Comparison of ENCODE assay signal across 9 mouse cellular contexts in genomic region chr14:26376652-26377051, GRCm38 (mm10).
DNase-seq lines count a peak whose midpoint lies in the region; ATAC-seq and TF ChIP-seq lines count a peak whose summit lies in the region.
"Had no signal": no experiment of that assay in that cellular context is flagged by ENCODE, and none has a peak within 500 bp of the region (broad histone marks: within the 10 kb centered on the region; RNA-seq: fewer than 3 reads in every experiment).

No protein-coding gene starts in this region.

- no peak overlapping the region for H3K9ac ChIP-seq in liver, embryonic 12.5 days
- no peak overlapping the region for H3K9ac ChIP-seq in embryonic facial prominence, embryonic 11.5 days (replicated peaks; ENCODE audit: low read length)
- no peak overlapping the region for H3K9ac ChIP-seq in liver, postnatal 0 days (replicated peaks)
- H3K9ac ChIP-seq: heart, embryonic 13.5 days had no signal

- H3K36me3 ChIP-seq in liver, embryonic 12.5 days = no peaks in the 10 kb centered on the region
- H3K36me3 ChIP-seq in embryonic facial prominence, embryonic 11.5 days (replicated peaks; ENCODE audit: control insufficient read depth, insufficient read depth, low read depth, low read length) = no peaks in the 10 kb centered on the region
- no peaks in the 10 kb centered on the region for H3K36me3 ChIP-seq in liver, postnatal 0 days (replicated peaks; ENCODE audit: insufficient read depth, low read length)
- H3K36me3 ChIP-seq: heart, embryonic 13.5 days had no signal

- no peak for TF ChIP-seq EP300 in liver, postnatal 0 days (IDR thresholded peaks at IDR 0.05; ENCODE audit: low read depth)

- H3K4me2 ChIP-seq in liver, embryonic 12.5 days = no peak overlapping the region
- H3K4me2 ChIP-seq in embryonic facial prominence, embryonic 11.5 days (ENCODE audit: low read depth, low read length) = no peak overlapping the region
- H3K4me2 ChIP-seq in liver, postnatal 0 days (ENCODE audit: low read depth, low read length) = no peak overlapping the region
- H3K4me2 ChIP-seq: heart, embryonic 13.5 days had no signal

- H3K27me3 ChIP-seq in liver, embryonic 12.5 days (replicated peaks) = no peaks in the 10 kb centered on the region
- H3K27me3 ChIP-seq in embryonic facial prominence, embryonic 11.5 days (ENCODE audit: control insufficient read depth, insufficient read depth, low read length) = no peaks in the 10 kb centered on the region
- no peaks in the 10 kb centered on the region for H3K27me3 ChIP-seq in liver, postnatal 0 days (ENCODE audit: insufficient read depth, low read length)
- H3K27me3 ChIP-seq: heart, embryonic 13.5 days had no signal

- DNase-seq in liver = peak; percentile 71
- peak; percentile 40 for DNase-seq in adrenal gland, adult 8-10 months
- DNase-seq in embryonic facial prominence, embryonic 11.5 days (ENCODE audit: low spot score) = peak; percentile 82
- DNase-seq in kidney, postnatal 10 days = peak; percentile 86
- peak; percentile 74 for DNase-seq in liver, postnatal 0 days
- peak; percentile 67 to 78 for DNase-seq in right cerebral cortex, postnatal 10 days (ENCODE audit: low spot score in 2 of 2)
- DNase-seq in urinary bladder, postnatal 25 days (ENCODE audit: low spot score) = peak; percentile 65

- no peaks in the 10 kb centered on the region for H3K4me1 ChIP-seq in liver, embryonic 12.5 days
- H3K4me1 ChIP-seq in embryonic facial prominence, embryonic 11.5 days (ENCODE audit: control insufficient read depth, insufficient read depth, low read length) = no peaks in the 10 kb centered on the region
- H3K4me1 ChIP-seq in liver, postnatal 0 days (ENCODE audit: insufficient read depth) = no peaks in the 10 kb centered on the region
- H3K4me1 ChIP-seq: heart, embryonic 13.5 days had no signal

- TF ChIP-seq CTCF in liver, postnatal 0 days (IDR thresholded peaks at IDR 0.05; ENCODE audit: low read depth) = peak; percentile 88

- no peak overlapping the region for H3K4me3 ChIP-seq in liver, embryonic 12.5 days
- no peak overlapping the region for H3K4me3 ChIP-seq in embryonic facial prominence, embryonic 11.5 days (ENCODE audit: low read depth, low read length)
- H3K4me3 ChIP-seq in liver, postnatal 0 days (ENCODE audit: low read depth, low read length) = no peak overlapping the region
- H3K4me3 ChIP-seq: heart, embryonic 13.5 days had no signal

- ATAC-seq in liver, embryonic 12.5 days = no peak
- ATAC-seq in embryonic facial prominence, embryonic 11.5 days (replicated peaks; ENCODE audit: insufficient number of reproducible peaks, low FRiP score, low TSS enrichment, low read depth) = no peak
- ATAC-seq in liver, postnatal 0 days = no peak

- no peaks in the 10 kb centered on the region for H3K9me3 ChIP-seq in liver, embryonic 12.5 days (replicated peaks)
- H3K9me3 ChIP-seq in embryonic facial prominence, embryonic 11.5 days (replicated peaks; ENCODE audit: control insufficient read depth, low read length) = no peaks in the 10 kb centered on the region
- H3K9me3 ChIP-seq in liver, postnatal 0 days (ENCODE audit: low read length) = no peaks in the 10 kb centered on the region
- H3K9me3 ChIP-seq: heart, embryonic 13.5 days had no signal

- WGBS in liver, embryonic 12.5 days (ENCODE audit: insufficient replicate concordance) = 0% methylated on average over 2 of the region's 2 CpGs
- WGBS in embryonic facial prominence, embryonic 11.5 days = 5% methylated on average over 2 of the region's 2 CpGs
- WGBS in liver, postnatal 0 days (ENCODE audit: insufficient replicate concordance) = 8% methylated on average over 2 of the region's 2 CpGs

- no peak overlapping the region for H3K27ac ChIP-seq in liver, embryonic 12.5 days
- H3K27ac ChIP-seq in embryonic facial prominence, embryonic 11.5 days (replicated peaks; ENCODE audit: low read depth, low read length) = no peak overlapping the region
- no peak overlapping the region for H3K27ac ChIP-seq in liver, postnatal 0 days (ENCODE audit: low read depth)
- H3K27ac ChIP-seq: heart, embryonic 13.5 days had no signal
